Mouse (Mus musculus) kidney, adult 18-20 months (tissue): ENCODE results near the gene Ncapg.
"Not testable (repeated sequence)": the region's sequence is repeated elsewhere in the genome, so short reads cannot be mapped to it uniquely, and the experiment has no call there.

Experiments used
- DNase-seq: peaks from one replicate; pipeline ENCODE4 v3.0.0; 2021

Ncapg gene

DNA sequence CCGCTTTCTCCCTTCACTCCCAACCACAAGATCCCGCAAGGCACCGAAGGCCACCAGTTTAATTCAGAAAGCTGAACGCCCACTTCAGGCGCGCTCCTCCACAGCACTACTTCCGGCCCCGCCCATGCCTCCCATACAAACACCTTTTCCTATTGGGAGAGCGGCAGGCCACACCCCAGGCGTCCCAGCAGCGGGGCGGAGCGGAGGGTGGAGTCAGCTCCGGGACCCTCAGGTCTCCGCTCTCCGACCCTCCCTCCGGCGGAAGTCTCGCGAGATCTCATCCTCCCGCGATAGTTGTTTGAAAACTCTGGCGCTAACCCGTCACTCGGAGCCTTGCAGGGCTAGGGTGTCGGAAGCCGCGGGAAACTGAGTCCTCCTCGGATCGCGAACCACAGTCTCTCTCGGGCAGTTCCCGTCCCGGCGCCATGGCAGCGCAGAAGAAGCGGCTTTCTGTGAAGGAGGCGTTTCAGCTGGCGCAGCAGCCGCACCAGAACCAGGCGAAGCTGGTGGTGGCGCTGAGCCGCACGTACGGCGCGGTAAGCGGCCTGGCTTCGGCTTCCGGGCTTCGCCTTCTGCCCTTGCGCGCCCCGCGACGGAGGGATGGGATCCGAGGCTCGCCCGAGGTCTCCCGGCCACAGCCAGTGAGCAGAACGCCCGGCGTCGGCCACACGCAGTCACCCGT is at the start of gene Ncapg:
Gene Ncapg, plus strand, starts transcription at position 322 of the 682 bp plus-strand sequence.
- peak; percentile 100 for DNase-seq

DNA sequence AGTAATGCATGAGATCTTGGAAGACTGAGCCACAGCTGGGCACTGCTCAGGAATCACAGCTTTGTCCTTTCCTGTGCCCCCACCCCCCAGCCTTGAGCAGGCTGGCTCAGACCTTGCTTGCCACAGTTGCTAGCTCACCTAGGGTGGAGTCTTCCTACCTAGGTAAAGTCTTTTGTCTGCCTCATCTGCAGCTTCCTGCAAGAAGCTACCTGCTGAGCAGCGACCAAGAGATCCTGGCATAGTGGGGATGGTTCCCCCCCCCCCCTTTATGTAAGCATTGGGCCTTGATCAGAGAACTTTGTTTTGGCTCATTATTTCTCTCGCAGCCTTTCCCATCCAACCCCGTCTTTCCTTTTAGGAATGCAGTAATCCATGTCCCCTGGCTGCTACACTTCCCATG is 48.2 kb upstream of the Ncapg start:
- DNase-seq = no peak

DNA sequence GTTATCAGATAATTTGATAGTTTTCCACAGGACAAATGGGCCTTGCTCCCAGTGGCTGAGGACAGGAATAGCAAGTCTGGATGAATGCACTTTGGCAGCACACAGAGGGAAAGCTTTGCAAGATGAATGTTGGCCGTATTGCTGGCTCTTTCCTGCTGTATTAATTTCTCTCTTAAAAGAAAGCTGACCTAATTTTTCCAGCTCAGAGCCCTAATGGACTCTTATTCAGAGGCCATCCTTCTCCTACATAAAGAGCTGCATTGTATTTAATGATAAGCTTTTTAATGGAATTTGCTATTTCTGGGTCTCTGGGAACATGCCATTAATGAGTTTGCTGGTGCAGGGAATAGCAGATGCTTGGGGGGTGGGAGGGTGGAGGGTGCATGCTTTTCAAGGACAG is 41.9 kb upstream of the Ncapg start:
- no peak for DNase-seq

GRCm38 (mm10) chr5:45629470-45629869 is 40.2 kb upstream of the Ncapg start:
- DNase-seq = no peak

- no peak for DNase-seq
Measured at GRCm38 (mm10) chr5:45638378-45638777, 31.3 kb upstream of the Ncapg start.

- DNase-seq = peak; percentile 37
Measured at GRCm38 (mm10) chr5:45638806-45639714, 30.7 kb upstream of the Ncapg start, which contains the start of gene Fam184b. Gene Fam184b (minus strand): TSS chr5:45639614.

DNA sequence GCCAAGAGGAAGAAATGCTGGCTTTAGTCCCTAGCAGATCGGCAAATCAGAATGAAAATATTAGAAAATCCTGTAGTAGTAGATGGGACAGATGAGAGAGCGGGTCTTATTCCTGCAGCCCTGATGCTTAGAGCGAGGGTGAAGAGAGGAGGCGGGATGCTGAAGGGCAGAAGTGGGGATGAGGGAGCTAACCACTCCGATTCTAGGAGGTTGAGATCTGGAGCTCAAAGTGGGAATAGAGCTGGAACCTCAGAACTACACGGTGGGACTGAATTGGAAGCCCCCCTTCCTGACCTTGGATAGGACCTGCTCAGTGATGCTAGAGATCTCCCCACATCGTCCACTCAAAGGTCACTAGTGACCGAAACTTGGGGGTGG is 30.0 kb upstream of the Ncapg start:
- no peak for DNase-seq

GRCm38 (mm10) chr5:45651026-45651703 is 18.6 kb upstream of the Ncapg start:
- DNase-seq = no peak

DNA sequence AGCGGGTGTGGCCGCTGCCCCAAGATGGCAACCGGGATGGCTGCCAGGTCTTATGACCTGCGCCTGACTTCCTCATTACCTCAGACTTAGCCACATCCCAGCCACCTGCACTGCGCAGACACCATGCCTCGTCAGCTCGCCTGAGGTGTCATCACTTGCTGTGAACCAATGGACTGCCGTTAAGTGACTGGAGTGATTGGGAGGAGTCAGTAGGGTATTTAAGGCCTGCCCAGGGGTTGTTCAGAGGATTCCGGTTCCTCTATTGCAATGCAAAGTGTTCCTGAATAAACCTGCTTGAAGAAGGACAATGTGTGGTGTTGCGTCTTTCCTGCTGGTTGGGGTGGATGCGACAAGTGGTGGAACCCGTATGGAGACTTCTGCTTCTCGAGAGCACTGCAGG is 11.3 kb upstream of the Ncapg start:
- DNase-seq = not testable (repeated sequence)

DNA sequence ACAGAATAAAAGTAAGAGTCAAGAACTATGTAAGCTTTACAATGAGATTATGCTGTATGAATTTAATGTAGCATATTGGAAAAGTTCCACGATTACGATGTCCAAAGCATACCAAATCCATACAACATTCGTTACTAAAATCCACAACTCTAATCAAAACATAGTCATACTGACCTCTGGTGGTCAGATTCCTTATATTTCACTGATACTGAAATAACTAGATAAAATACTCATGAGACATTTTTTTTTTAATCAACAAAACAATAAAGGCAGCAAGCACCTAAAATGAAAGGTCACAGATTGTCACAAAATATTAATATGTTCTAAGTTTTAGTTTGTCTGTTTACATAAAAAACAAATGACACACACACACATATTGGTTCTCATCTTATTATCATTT is 1.4 kb upstream of the Ncapg start:
- DNase-seq = no peak

GRCm38 (mm10) chr5:45668831-45669230 is 888 bp upstream of the Ncapg start:
- no peak for DNase-seq

GRCm38 (mm10) chr5:45669234-45669597 is 503 bp upstream of the Ncapg start:
- DNase-seq = no peak

- DNase-seq = no peak
Measured at GRCm38 (mm10) chr5:45670280-45670670, 556 bp downstream of the Ncapg start.

DNA sequence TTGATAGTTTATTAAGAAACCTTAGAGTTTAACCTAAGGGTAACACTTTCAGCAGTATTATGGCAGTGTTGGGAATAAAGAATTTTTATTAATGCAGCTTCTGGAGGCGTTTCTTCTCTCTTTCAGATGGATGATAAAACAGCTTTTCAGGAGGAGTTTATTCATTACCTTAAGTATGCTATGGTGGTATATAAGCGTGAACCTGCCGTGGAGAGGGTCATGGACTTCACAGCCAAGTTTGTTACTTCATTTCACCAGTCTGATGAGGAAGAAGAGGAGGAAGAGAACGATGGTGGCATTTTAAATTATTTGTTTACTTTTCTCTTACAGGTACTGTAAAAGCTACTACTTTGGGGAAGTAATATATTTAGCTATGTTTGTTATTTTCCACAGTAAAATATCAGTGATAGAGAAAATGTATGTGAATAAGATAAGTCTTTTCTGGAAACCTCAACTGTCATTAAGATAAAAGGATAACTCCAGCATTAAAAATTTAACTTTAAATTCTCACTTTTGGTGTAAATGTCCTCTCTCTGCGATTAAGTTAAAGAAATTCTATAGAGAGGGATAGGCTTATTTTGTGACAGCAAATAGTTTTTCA is 1.3 kb downstream of the Ncapg start:
- DNase-seq = no peak

- DNase-seq = no peak
Measured at GRCm38 (mm10) chr5:45675032-45675431, 5.3 kb downstream of the Ncapg start.

- no peak for DNase-seq
Measured at GRCm38 (mm10) chr5:45677639-45678038, 7.9 kb downstream of the Ncapg start.

GRCm38 (mm10) chr5:45679955-45680354 is 10.2 kb downstream of the Ncapg start:
- no peak for DNase-seq

GRCm38 (mm10) chr5:45683388-45683787 is 13.7 kb downstream of the Ncapg start:
- DNase-seq = no peak

DNA sequence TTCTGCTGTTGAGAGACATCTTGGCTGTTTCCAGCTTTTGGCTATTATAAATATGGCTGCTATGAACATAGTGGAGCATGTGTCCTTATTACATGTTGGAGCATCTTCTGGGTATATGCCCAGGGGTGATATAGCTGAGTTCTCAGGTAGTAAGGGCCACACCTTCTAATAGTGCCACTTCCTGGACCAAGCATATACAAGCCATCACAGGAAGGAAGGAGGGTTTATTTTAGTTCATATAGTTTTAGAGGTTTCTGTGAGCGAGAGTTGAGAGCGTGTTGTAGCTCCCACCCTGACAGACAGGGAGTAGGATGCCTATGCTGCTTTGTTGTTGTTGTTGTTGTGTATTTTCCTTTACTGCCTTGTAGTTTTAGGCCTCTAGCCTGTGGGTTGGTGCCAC is 15.5 kb downstream of the Ncapg start:
- no peak for DNase-seq

DNA sequence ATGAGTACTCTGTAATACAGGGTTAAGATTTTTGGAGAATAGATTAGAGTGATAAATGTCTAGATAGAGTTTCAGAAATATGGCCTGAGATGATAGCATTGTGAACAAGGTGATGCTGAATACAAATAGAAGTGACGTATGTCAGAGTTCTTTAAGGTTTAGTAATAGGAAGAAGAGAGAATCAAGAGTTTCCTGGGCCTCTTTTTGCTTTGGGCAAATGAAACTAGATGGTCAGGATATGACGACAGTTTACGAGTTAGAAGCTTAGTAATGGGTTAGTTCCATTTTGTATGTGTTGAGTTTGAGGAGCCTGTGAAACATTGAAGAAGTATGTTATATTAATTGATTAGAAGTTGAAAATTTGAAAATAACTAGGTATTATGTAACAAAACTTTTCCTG is 16.5 kb downstream of the Ncapg start:
- no peak for DNase-seq

GRCm38 (mm10) chr5:45689152-45689551 is 19.4 kb downstream of the Ncapg start:
- DNase-seq = no peak

DNA sequence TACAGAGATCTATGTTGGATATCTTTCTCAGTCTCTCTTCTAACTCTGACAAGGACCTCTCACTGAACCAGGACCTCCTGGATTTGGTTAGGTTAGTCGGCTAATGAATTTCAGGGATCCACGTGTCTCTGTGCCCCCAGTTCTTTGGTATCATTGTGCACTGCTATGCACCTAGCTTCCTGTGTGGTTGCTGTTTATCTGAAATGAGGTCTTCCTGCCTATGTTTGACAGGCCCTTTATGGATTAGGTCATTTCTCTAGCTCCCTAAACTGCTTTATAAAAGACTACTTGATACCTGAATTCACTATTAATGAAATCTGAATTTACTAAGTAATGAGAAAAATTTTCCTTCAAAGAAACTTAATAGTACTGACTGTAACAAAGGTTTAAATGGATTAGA is 21.1 kb downstream of the Ncapg start:
- DNase-seq = no peak

- DNase-seq = no peak
Measured at GRCm38 (mm10) chr5:45691678-45692077, 22.0 kb downstream of the Ncapg start.
